Mouse (Mus musculus): ENCODE results near the gene Slc13a4. TPM values are rescaled to one million over a fixed set of nuclear protein-coding genes. Genes with fewer than 3 reads are reported as not detected.

Slc13a4 gene
- total RNA-seq, 2 experiments from 2014 or later, result 0.12 TPM

GRCm38 (mm10) chr6:35259526-35259925 lies 48.4 kb downstream of the Slc13a4 start:
- intact Hi-C loops (cut with DNase I), result loop anchor here (10.0 kb wide), 2 partner anchors 115 to 275 kb away; partner anchors contain the start of gene Mtpn
- DNase-seq, result peak; percentile 50 to 57

GRCm38 (mm10) chr6:35258922-35259321 lies 49.0 kb downstream of the Slc13a4 start:
- intact Hi-C loops (cut with DNase I), result loop anchor here (10.0 kb wide), 2 partner anchors 116 to 276 kb away; partner anchors contain the start of gene Mtpn
- DNase-seq, result no peak

GRCm38 (mm10) chr6:35257626-35258190 lies 50.2 kb downstream of the Slc13a4 start:
- intact Hi-C loops (cut with DNase I), result loop anchor here (10.0 kb wide), 2 partner anchors 117 to 277 kb away; partner anchors contain the start of gene Mtpn
- DNase-seq, result no peak

GRCm38 (mm10) chr6:35256691-35257090 lies 51.2 kb downstream of the Slc13a4 start:
- peak; percentile 84 to 87 for DNase-seq
- intact Hi-C loops (cut with DNase I), result loop anchor here (10.0 kb wide), 2 partner anchors 118 to 278 kb away; partner anchors contain the start of gene Mtpn

GRCm38 (mm10) chr6:35255017-35255416 lies 52.9 kb downstream of the Slc13a4 start:
- intact Hi-C loops (cut with DNase I), result loop anchor here (10.0 kb wide), 2 partner anchors 120 to 280 kb away; partner anchors contain the start of gene Mtpn
- DNase-seq, result peak in 1 of 2 experiments; percentile 20

GRCm38 (mm10) chr6:35254136-35254904 lies 53.6 kb downstream of the Slc13a4 start:
- intact Hi-C loops (cut with DNase I), result loop anchor here (5.0 to 10.0 kb wide), 3 partner anchors 120 to 313 kb away; partner anchors contain the start of gene Mtpn
- peak; percentile 30 to 32 for DNase-seq

GRCm38 (mm10) chr6:35253474-35253873 lies 54.5 kb downstream of the Slc13a4 start:
- intact Hi-C loops (cut with DNase I), result loop anchor here (2.0 to 10.0 kb wide), 4 partner anchors 43 to 314 kb away; partner anchors contain the start of gene Mtpn
- DNase-seq, result no peak

- intact Hi-C loops (cut with DNase I), result loop anchor here (2.0 to 10.0 kb wide), 4 partner anchors 44 to 315 kb away; partner anchors contain the start of gene Mtpn
- DNase-seq, result peak; percentile 92 to 95
Observed at GRCm38 (mm10) chr6:35252477-35253346, 55.2 kb downstream of the Slc13a4 start.

- no peak for DNase-seq
- intact Hi-C loops (cut with DNase I), result loop anchor here (2.0 to 10.0 kb wide), 4 partner anchors 45 to 315 kb away; partner anchors contain the start of gene Mtpn
Observed at GRCm38 (mm10) chr6:35251807-35252476, 56.0 kb downstream of the Slc13a4 start.

- DNase-seq, result peak in 1 of 2 experiments; percentile 48
- intact Hi-C loops (cut with DNase I), result no loop called here
Observed at GRCm38 (mm10) chr6:35245086-35245485, 62.8 kb downstream of the Slc13a4 start.

GRCm38 (mm10) chr6:35243989-35244388 lies 63.9 kb downstream of the Slc13a4 start:
- intact Hi-C loops (cut with DNase I), result no loop called here
- no peak for DNase-seq

- intact Hi-C loops (cut with DNase I), result no loop called here
- DNase-seq, result no peak
Observed at GRCm38 (mm10) chr6:35243252-35243651, 64.7 kb downstream of the Slc13a4 start.

GRCm38 (mm10) chr6:35236108-35236785 lies 71.7 kb downstream of the Slc13a4 start:
- intact Hi-C loops (cut with DNase I), result no loop called here
- DNase-seq, result no peak

- intact Hi-C loops (cut with DNase I), result no loop called here
Observed at GRCm38 (mm10) chr6:35229415-35229814, 78.5 kb downstream of the Slc13a4 start.

GRCm38 (mm10) chr6:35225696-35226095 lies 82.2 kb downstream of the Slc13a4 start:
- intact Hi-C loops (cut with DNase I), result no loop called here
- DNase-seq, result no peak

More at GRCm38 (mm10) chr6:35229415-35229814, 78.5 kb downstream of the Slc13a4 start:
- DNase-seq, result no peak

Measured in heart, postnatal 10 days (tissue).